Mouse (Mus musculus) lung, adult 2 months (tissue): ENCODE data around the gene Btbd9. TPM values are rescaled to one million over a fixed set of nuclear protein-coding genes. Genes with fewer than 3 reads are reported as not detected.

Experiments
- DNase-seq: peaks from one replicate; pipeline ENCODE4 v3.0.0; 2022
- H3K4me1 ChIP-seq: fragments of 200-500 bp; 2 replicates; pipeline ENCODE4 v1.6.1; 2011; ENCODE audit warnings: low read length; ENCODE audit not compliant: control insufficient read depth, insufficient read depth
- H3K4me3 ChIP-seq: fragments of 200-500 bp; replicated peaks from 2 replicates; pipeline ENCODE3; 2011; ENCODE audit warnings: low read depth, mild to moderate bottlenecking, control low read depth, low read length; ENCODE audit errors: extremely low read depth
- CTCF ChIP-seq: fragments of 200-500 bp; IDR thresholded peaks from 2 replicates; pipeline ENCODE4 v1.5.1; 2011; ENCODE audit warnings: mild to moderate bottlenecking, low read length, control low read depth; ENCODE audit not compliant: insufficient read depth
- POLR2A ChIP-seq: fragments of 200-500 bp; IDR thresholded peaks from 2 replicates; pipeline ENCODE4 v1.6.1; 2011; ENCODE audit warnings: low read depth, mild to moderate bottlenecking, control low read depth, low read length, borderline replicate concordance; ENCODE audit errors: extremely low read depth
- WGBS: fragments of 180-500 bp; shearing (Covaris S2); methylation state at CpG from one replicate; pipeline ENCODE4 v1.1.7; 2018; 5-methylcytosine and 5-hydroxymethylcytosine counted together
- polyA plus RNA-seq: library from polyadenylated mRNA; depleted of rRNA; stranded (reverse); fragments of >200 nt; gene quantifications from 2 replicates; pipeline ENCODE4 v1.2.3, GENCODE M21; 2012

Gene Btbd9
- polyA plus RNA-seq, 1 experiment, result 24.2 TPM

DNA sequence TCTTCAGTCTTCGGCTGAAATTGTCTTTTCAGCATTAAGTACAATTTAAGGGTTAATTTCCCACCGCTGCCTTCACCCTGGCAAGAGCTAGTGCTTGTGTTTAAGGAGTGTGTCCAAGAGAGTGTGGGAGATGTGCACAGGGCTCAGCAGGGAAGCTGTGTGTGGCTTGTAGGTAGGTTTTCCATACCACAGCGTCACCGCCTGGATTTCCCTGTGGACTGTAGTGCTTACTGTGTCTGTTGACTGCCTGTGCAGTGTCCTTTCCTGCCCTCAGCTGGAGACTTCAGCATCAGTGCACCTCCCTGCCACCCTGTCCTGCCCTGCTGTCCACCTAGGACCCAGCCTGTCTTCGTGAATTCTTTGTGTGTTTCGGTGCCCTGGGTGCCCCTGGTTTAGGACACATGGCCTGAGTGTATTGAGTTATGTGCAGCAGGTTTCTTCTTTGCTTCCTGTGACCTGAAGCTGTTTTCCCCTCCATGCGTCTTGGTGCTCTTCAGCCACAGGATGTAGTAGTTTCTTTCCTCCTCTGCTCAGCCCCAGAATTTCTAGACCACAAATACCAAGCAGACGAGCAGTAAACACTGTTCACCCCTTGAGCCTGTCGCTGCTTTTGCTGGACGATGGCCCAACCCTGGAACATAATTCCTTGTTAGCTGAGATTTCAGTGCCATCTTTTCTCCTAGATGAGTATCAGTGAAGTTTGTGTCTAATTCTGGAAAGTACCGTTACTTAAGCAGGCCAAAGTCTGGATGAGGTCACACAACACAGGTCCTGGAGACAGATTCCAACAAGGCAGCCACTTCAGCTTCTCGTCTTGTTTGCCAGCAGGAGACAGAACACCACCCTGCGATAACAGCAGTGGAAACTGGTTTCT, 376.7 kb downstream of the Btbd9 start:
- WGBS, result 45% methylated on average over 13 of the region's 13 CpGs
- Histone ChIP-seq H3K4me1 (peaks cover 41% of the 10 kb centered on the region), H3K4me3 (no peak overlapping the region)
- no peak for DNase-seq
- TF ChIP-seq CTCF (no peak), POLR2A (no peak)

DNA sequence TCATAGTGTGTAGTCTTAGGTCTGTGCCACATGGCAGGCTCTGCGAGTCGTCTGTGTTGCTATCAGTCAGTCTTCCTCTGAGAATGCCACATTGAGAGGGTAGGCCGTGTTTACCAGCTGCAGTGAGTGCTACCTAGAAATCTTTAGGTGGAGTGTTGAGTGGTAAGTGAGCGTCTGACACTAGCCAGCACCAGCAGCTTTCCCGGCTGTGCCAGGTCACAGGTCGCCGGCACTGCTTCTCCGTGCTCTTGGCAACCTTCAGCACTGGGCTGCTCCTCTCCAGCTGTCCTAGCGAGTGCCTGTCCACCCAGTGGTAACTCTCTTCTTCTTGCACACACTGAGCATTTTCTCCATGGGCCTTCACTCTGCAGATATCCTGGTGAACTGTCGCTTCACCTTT, 377.9 kb downstream of the Btbd9 start:
- WGBS, result 54% methylated on average over 10 of the region's 10 CpGs

DNA sequence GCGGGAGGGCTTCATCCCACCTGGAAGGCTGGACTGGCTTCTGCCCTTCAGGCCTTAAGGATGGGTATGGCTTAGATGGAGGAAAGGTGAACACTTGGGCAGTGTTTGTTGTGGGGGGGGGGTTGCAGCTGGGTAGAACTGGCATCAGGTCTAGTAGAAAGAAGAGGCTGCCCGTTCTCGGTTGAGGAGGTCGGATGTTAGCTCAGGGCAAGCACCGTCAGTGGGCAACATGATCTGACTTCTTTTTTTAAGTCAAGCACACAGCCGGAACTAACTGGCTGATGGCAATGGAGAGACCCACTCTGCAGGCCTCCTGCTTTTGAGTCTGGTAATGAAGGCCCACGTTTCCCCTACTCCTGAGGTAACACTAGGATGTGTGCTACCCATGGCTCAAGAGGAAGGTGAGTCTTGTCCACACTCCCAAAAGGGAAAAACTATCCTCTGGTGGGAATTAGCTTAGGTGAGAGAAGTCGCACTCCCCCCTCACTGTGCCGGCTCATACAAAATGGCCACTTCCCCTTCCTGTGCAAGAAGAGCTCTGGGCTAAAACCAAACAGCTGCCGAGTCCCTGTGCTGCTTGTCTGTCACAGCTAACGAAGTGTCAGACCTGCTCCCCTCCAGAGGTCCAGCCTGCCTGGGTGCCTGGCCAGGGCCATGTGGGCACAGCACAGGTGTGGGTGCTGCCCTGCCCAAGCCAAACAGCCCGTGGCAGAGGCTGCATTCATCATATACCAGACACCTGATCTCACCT, 378.8 kb downstream of the Btbd9 start:
- peaks cover 38% of the 10 kb centered on the region for H3K4me1 ChIP-seq
- no peak overlapping the region for H3K4me3 ChIP-seq
- 45% methylated on average over 12 of the region's 12 CpGs for WGBS
- DNase-seq, result no peak
- no peak for TF ChIP-seq POLR2A
- no peak for TF ChIP-seq CTCF

More for the DNA sequence above, 377.9 kb downstream of the Btbd9 start:
- TF ChIP-seq CTCF, result no peak
- Histone ChIP-seq H3K4me3 (no peak overlapping the region), H3K4me1 (peaks cover 41% of the 10 kb centered on the region)
- no peak for DNase-seq

DNA sequence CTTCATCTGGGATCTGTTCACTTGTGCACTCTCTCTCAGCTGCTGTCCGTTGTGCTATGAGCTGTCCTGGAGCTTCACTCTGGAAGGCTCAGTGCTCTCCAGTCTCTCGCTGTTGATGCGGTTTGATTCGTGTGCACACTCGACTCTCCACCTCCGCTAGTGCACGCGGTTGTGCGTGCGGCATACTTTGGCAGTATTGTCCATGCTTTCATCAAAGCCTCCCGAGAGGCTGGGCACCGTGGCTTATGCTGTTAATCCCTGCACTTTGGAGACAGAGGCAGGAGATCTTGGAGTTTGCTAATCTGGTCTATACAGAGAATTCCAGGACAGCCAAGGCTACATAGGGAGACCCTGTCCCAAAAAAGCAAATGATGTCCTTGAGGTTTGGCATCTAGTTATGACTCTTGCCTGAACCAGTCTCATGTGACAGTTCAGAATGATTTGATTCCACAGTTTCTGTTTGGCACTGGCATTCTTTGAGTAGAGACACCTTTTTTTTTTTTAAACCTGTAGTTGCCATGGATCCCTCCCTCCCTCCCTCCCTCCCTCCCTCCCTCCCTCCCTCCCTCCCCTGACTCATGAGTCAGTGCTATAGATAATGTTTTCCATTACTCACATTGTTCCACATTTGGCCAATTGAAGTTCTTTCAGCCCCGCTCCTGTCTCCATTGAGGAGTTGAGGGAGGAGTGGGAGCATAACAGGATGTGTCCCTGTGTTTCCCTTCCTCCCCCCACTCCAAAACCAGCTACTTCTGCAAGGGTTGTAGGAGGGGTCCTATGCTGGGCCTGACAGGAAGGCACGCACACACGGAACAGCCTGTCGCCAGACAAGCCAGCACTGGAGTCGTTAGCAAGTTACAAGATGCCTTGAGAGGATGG, 379.6 kb downstream of the Btbd9 start:
- H3K4me1 ChIP-seq, result peaks cover 38% of the 10 kb centered on the region
- no peak overlapping the region for H3K4me3 ChIP-seq
- 67% methylated on average over 17 of the region's 17 CpGs for WGBS
- TF ChIP-seq CTCF, result no peak
- TF ChIP-seq POLR2A, result no peak
- DNase-seq, result no peak

DNA sequence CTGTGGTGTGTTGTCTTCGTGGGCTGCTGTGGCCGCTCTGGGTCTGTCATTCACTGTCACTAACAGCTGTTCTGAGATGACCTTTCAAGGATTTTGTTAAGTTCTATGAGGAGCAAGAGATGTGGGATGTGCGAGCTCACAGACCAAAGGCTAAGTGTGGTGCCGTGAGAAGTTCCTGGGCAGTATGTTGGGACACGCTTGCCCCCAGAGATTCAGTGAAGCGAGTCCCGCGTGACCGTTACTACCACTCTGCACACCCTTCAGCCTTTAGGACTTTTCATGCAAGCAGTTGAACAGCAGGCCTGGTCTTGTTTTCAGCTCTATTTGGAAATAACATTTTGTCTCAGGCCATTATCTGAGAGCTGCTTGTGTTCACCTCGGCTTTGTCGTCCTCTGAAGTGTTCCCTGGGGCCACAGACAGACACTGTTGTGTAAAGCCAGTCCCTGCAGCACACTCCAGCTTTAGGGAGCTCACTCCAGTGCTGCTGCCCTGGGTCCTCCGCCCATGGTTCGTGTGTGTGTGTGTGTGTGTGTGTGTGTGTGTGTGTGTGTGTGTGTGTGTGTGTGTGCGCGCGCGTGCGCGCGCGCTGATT, 380.6 kb downstream of the Btbd9 start:
- no peak overlapping the region for H3K4me3 ChIP-seq
- 83% methylated on average over 21 of the region's 21 CpGs for WGBS
- H3K4me1 ChIP-seq, result peaks cover 43% of the 10 kb centered on the region
- no peak for DNase-seq
- TF ChIP-seq CTCF, result no peak
- no peak for TF ChIP-seq POLR2A

DNA sequence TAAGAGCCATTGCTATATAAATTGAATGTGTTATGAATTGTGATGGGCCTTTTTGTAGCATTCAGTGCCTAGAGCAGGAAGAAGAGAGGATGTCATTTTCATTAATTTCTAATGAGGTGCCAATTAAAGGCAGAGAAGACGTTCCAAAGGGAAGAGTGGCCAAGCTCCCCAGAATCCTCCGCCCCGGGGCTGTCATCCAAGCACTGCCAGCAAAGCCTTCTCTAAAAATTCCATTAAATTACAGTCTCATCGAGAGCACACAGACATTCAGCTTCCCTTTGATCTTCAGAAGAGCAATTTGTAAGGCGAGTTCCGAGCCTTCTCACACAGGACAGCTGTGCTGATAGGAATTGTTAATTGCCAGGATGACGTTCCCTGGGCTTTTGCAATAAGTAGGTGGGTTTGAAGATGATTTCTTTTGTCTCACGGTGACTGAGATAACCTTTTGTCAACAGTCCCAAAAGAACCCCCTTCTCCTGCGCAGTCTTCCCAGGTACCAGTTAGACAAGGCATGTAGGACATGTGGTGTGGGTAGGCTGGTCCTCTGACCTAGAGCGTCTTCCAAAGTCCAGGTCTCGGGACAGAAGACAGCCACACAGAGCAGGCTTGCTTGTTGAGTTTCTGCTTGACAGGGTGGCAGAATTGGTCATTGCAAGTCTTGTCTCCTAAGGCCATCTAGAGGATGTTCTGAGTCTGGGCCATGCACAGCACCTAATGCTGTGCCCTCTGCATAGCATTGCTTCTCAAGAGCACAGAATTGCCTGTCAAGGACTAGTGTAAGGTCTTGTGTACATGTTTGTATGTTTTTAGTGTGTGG, 381.5 kb downstream of the Btbd9 start:
- Histone ChIP-seq H3K4me3 (no peak overlapping the region), H3K4me1 (peaks cover 34% of the 10 kb centered on the region)
- 64% methylated on average over 11 of the region's 11 CpGs for WGBS
- DNase-seq, result no peak
- TF ChIP-seq POLR2A (no peak), CTCF (no peak)

DNA sequence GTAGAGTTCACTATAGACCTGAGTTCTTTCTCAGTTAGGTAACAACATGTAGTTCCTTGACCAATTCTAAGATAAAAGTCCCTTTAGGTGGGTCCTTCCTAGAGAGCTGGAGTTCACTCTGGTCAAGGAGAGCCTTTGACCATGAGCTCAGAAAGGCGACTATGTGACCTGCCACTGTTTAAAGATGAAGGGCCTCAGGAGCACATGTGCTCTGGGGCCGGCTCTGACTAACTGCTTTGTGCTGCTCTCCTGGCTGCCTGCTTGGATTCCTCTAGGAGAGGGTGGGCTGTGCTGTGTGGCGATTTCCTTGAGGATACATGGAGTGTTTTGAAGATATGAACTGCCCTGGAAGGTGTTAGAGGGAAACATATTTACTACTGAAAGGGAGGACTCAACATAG, 382.2 kb downstream of the Btbd9 start:
- no peak for DNase-seq
- 38% methylated on average over 3 of the region's 3 CpGs for WGBS
- TF ChIP-seq POLR2A, result no peak
- TF ChIP-seq CTCF, result no peak
- Histone ChIP-seq H3K4me1 (peaks cover 27% of the 10 kb centered on the region), H3K4me3 (no peak overlapping the region)

DNA sequence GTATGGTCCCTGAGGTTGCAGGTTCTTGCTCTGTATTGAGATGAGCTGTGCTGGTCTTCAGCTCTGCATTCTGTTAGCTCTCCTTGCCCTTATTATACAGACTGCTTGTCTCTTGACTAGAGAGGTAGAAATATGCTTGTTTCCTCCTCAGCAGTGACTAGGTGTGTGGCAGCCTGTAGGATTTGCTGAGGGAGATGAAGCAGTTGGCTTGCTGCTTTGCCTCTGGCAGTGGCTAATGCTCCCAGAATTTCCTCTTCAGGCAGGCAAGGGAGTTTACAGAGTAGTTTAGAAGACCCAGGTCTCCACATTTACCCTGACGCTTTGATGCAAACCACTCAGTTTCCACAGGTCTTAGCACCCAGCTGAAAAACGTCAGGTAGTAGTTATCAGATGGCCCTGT, 382.7 kb downstream of the Btbd9 start:
- H3K4me3 ChIP-seq, result no peak overlapping the region
- H3K4me1 ChIP-seq, result peaks cover 23% of the 10 kb centered on the region
- DNase-seq, result no peak
- TF ChIP-seq CTCF (no peak), POLR2A (no peak)
- 59% methylated on average over 2 of the region's 2 CpGs for WGBS
